Mouse (Mus musculus): ENCODE results near the gene Utrn. TPM values are rescaled to one million over a fixed set of nuclear protein-coding genes. Genes with fewer than 3 reads are reported as not detected.

The Utrn gene
- total RNA-seq, 4 experiments from 2014 or later, result 39.9 to 46.6 (median 44.0) TPM

DNA sequence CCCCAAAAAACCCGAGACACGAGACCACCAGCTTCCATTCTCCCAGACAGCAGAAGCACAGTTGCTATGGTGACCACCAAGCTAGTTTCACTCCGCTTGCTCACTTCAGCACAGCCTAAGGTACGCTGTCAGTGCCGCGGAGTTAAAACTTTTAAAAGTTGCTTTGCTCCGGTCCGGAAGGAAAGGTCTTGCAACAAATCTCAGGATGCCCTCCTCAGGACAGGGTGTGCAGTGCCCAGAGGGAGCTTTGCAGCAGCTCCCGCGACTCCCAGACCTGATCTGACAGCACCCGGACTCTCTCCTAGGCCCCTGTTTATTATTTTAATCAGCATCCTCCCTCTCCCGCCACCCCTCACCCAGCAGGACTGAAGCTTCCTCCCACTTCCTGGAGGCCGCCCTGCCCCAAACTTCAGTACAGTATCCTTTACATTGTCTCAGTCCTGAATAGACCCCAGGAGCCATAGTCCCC, 320.5 kb downstream of the Utrn start:
- DNase-seq (ENCODE audit: low spot score in 2 of 2), result peak in 1 of 2 experiments; percentile 7

DNA sequence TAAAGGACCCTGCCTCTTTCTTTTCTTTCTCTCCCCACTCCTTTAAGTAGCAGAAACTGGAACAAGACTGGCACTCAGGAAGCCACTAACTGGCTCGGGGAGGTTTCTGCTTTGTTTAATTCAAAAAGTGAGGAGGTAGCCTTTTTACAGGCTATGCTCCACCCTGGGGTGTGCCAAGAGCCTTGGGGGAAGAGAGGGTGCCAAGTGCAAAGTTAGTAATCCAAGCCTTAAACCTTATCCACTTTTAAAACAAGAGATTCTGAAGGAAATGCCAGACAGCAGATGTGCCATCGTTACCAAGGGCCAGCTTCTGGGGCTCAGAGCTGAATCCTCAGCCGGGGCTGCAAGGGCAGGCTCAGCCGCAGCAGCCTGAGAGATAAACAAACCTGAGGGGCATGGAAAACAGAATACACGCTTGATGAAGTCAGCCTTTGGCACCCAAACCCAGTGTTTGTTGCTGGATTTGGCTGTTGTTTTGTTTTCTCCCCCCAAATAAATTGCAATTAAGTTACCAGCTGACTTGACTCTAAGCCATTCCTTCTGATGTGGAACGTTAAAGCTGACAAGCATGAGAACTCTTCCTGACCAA, 322.0 kb downstream of the Utrn start:
- DNase-seq (ENCODE audit: low spot score in 2 of 2), result no peak

DNA sequence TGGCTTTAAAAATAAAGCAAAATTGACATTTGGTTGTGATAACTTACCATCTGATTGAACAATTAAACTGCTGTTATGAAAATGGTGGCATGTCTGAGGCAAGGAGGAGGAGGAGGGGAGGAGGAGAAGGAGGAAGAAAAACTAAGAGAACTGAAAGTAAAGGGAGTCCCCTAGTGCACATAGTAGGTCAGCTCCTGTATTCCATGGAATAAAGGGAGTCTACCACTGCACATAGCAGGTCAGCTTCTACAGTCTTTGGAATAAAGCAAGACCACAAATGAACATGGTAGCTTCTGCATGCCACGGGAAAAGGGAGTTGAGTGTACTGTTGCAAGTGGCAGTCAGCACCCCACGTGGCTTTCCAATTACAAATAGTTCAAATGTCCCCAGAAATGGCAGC, 323.7 kb downstream of the Utrn start:
- DNase-seq (ENCODE audit: low spot score in 2 of 2), result no peak

DNA sequence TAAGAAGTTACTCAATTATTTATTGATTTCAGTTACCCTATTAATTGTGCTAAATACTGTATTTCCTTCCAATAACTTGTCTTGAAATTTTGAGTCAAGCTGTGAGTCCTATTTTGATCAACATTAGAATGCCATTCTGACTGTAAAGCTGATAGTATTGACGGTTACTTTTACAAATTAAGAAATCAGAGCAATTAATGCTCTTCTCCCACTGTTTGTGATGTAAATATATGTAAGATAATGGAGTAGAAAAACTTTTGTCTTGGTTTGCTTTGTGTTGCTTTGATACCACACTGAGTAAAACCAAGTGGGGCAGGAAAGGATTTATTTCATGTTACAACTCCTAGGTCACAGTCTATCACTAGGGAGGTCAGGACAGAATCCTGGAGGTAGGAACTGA, 327.4 kb downstream of the Utrn start:
- no peak for DNase-seq (ENCODE audit: low spot score in 2 of 2)

DNA sequence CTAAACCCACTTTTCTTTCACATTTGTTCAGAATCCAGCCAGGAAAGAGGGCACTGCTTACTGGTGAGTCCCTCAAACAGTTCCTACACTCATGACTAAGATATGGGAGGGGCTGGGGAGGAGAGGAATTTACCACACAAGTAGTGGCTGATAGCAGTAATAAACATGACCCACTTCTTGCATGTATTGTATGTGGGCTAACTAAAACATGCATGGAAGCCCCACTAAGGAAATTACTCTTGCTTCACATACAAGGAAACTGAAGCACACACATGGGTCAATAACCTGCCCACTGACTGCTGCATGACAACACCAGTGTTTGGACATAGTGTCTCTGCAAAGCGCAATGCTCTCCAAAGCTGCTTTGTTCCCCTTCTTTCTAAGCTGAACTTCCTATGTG, 333.9 kb downstream of the Utrn start:
- no peak for DNase-seq (ENCODE audit: low spot score in 2 of 2)

DNA sequence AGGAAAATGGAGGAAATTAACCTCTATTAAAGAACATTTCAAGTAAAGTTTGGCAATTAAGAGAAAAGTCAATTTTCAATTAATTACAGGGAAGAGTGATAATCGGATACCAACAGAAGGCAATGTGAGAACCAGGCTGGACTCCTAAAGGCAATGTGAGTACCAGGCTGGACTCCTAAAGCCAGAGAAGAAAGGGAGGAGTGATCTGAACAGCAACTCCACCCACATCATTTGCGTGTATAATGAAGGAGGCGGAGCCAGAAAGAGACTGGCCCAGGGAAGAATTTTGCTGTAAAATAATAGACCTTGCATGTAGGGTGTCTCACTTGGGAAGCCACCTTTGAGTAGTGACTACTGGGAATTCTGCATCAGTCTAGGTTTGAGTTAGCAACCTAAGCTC, 334.4 kb downstream of the Utrn start:
- DNase-seq (ENCODE audit: low spot score in 2 of 2), result no peak

DNA sequence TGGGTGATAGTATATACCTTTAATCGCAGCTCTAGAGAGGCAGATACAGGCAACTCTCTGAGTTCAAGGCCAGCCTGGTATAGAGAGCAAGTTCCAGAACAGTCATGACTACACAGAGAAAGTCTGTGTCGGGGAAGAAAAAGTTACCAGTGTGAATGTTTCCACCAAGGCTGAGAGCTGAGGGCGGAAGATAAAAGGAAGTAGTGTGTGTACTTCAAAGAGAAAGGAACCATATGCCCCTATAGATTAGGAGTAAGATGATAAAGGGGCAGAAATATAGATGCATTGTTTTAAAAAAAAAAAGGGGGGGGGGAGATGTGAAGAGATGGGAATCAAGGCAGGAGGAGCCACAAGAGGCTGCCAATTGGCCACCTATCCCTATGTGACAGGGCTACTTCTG, 334.9 kb downstream of the Utrn start:
- no peak for DNase-seq (ENCODE audit: low spot score in 2 of 2)

DNA sequence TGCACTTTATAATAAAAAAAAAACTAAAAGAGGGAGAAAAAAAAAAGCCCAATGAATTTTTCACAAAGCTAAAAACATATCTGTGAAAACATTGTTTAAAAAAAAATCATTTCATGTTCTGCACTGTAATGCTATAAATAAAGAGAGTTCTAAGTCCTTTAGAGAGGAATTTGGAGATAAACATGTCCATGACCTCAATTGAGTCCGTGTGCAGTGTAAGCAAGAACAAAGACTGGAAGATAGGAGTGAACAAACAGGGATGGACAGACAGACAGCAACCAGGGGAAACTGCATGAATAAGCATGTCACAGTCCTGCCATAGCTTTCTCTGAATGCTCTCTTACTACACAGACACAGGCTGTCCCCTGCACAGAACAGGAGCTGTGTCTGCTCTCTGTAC, 347.1 kb downstream of the Utrn start:
- DNase-seq (ENCODE audit: low spot score in 2 of 2), result no peak

DNA sequence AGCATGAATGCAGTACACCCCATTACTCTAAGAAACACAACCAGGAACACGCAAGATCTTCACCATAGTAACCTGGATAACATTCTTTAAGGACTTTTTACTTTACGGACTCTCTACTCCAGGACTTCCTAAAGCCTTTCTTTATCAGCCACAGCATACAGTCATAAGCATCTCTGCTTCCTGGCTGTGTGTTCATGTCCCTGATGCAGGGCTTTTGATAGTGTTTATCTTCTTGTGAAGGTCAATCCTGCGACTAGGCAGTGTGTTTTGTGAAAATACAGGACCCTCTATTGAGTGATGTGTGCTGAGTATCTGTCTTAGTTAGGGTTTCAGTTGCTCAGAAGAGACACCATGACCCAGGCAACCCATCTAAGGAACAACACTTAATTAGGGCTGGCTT, 351.0 kb downstream of the Utrn start:
- no peak for DNase-seq (ENCODE audit: low spot score in 2 of 2)

DNA sequence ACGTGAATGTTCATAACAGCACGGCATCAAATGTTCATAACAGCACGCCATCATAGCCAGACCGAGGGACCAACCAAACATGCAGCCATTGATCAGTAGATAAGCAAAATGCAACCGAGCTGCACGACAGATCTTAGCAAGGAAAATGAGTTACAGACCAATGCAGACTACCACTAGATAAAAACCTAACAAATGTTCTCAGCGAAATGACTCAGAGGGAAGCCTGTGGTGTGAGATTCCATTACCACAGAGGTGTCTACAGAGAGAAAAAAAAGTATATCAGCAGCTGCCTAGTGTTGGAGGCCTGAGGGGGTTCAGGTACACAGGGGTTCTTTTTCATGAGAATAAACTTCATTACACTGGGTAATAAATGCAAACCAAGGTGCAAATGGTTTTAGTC, 363.6 kb downstream of the Utrn start:
- DNase-seq (ENCODE audit: low spot score in 2 of 2), result no peak

DNA sequence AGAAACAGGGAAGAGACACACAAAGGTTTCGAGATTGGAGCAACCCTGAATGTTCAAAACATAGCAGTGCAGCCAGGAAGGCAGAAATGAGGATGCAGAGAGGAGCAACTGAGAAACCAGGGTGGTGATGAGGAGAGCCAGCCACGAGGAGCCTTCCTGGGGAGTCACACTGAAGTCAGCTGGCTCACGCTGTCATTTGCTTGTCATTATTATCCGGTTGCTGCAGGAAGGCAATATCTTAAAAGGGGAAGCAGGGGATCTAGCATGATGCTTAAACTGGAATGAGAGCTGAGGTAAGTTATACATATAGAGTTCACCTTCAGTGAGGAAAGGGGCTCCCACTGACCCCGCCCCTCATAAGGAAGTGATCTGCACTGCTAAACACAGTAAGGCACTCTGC, 368.7 kb downstream of the Utrn start:
- DNase-seq (ENCODE audit: low spot score in 2 of 2), result no peak

DNA sequence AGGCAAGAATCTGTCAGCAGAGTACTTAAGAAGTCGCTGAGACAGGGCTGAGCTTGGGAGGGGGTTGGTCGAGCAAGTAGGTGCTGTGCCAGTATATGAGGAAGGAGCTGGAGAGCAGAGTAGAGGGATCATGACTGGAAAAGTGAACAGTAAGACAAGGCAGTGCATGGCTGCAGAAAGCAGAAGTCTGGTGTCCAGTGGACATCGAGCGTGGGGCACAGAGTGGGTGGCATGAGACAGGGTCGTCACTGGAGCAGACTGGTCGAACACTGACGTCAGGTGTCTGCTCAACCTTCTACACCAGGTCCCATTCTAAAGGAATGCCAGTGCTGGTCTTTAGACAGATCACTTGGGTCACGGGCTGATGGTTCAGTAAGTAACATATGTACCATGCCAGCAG, 371.6 kb downstream of the Utrn start:
- DNase-seq (ENCODE audit: low spot score in 2 of 2), result no peak

DNA sequence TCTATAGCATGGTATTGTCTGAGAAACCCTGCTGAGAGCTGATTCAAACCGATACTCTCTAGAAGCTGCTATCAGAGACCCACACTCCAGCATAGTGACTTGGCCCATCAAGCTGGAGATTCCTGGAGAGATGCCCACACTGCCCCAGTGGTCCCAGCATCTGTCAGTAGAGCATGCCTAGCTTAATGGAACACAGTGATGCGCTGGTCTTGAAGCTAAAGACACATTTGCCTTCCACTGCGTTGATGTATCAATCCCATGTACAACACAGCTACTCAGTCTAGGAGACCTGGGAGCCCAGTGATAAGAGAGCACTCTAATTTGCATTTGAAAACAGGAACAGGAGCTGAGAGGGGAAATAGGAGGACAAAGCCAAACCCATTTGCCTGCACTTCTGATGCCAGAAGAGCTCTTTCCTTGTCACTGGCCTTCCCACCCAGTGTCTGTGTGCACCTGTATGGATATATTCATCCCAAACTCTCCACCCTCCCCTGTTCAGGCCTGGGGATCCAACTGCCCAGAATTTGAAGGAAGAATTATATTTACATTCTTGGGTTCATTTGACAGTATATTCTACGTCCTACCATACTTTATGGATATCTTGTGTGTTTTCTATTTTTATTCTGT, 379.5 kb downstream of the Utrn start:
- no peak for DNase-seq (ENCODE audit: low spot score in 2 of 2)

DNA sequence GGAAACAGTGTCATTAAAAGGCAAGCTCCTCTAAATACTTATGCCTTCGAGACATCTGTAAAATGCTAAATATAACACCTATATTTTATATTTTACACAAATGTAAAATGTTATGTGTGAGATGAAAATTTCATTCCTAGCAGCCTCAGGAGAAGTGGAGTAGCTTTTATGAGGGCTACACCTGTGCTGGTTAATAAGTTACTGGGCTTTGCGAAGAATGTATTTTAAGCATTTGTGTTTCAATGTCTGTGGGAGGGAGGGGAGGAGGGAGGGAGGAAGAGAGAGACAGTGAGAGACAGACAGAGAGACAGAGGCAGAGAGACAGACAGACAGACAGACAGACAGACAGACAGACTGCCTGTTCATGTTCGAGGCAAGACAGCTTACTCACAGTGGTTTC, 380.6 kb downstream of the Utrn start:
- no peak for DNase-seq (ENCODE audit: low spot score in 2 of 2)

DNA sequence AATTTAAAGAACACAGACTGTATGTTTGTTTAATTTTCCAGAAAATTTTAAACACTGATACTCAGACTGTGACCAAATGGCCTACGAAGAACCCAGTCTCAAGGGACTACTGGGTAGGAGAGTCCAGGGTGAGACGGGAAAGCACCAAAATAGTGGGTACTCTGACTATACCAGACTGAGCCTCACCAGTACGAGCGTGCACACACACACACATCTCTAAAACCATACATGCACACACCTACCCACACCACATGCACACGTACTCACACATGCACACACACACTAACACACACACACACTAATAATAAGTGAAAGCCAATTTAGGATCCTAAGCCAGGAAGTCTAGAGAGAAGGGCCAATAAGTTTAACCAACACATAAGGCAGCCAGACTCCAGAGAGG, 381.0 kb downstream of the Utrn start:
- DNase-seq (ENCODE audit: low spot score in 2 of 2), result no peak

DNA sequence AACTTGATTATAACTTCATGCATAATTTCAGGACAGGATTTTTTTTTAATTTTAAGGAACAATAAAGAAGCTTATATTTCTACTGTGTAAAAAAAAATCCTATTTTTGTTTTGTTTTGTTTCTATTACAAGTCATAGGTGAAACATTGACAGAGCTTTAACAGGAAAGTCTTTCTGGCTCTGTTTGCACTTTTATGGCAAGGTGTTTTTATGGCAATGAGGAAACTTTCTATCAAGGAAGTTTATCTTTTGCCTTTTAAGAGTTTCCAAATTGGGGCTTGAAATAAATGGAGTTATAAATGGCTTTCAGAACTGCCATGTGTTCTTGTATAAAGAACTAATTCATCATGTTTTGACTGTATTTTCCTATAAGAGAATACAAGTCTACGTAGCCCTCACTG, 385.7 kb downstream of the Utrn start:
- DNase-seq (ENCODE audit: low spot score in 2 of 2), result no peak

DNA sequence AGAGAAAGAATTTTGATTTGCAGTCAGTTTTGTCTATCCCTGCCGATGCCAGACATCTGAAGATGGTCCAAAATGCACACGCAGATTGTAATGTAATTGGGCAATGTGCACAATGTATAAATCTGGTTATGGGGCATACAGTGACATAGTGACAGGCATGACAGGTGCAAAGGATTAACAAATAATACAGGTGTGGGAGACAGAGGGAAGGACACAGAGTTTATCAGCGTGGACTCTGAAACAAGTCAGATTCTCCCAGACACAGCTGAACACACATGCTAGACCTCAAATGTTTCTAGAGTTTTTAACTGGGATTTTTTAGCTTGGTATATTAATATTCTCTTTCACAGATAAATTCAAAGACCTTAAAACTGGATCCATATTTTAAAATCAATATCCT, 386.2 kb downstream of the Utrn start:
- no peak for DNase-seq (ENCODE audit: low spot score in 2 of 2)

DNA sequence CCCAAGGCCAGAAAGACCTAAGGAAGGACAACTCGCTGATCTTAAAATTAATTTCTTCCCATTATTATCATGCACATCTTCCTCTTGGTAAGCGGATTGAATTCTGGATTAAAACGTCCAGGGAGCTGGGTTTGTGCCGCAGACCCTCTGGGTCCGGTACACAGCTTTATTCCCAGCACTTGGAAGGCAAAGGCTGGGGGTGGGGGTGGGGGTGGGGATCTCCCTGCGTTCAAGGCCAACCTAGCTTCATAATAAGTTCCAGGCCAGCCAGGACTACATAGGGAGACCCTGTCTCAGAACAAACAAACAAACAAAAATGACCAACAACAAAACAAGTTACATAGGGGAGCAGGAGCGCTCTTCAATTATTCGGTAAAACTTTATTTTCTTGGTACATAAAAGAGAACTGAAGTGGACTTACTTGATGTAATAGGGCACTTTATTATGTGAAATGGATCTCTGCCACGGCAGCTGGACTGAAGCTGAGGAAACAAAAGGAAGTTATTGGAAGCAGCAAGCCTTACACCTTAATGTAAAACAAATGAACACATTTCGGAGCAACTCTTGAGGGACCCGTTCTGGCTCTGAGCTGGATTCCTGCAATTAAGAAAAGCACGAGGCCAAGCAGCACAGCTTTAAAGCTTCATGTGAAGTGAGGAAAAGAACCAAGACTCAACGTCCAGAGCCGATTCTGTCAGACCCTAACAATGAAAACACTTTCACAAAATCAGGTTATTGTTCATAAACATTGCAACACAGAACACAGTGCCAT, 394.1 kb downstream of the Utrn start:
- no peak for DNase-seq (ENCODE audit: low spot score in 2 of 2)

DNA sequence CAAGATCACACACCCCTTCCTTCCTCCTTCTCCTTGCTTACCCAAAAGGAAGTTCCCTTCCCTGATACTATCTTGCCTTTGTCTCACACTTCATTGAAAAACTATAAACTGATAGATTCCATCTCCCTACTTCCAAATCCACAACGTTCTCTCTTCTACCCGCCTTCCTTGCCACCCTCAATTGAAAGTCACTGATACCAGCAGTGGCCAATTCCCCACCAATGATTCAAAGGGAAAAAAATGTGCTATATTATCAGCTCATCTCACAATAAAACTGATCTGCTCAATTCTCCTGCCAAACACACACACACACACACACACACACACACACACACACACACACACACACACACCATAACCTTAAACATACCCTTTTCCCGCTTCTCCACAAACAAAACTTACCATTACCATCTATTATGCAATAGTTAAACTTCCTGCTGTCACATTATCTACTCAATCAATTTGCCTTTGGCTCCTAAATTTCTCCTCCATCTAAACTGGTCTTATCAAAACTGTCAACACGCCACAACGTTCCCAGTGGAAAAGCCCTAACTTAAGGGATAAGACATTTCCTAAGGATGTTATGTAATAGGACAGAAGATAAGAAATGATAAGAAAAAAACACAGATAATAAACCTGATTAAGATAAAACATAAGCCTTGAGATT, 399.6 kb downstream of the Utrn start:
- no peak for DNase-seq (ENCODE audit: low spot score in 2 of 2)

DNA sequence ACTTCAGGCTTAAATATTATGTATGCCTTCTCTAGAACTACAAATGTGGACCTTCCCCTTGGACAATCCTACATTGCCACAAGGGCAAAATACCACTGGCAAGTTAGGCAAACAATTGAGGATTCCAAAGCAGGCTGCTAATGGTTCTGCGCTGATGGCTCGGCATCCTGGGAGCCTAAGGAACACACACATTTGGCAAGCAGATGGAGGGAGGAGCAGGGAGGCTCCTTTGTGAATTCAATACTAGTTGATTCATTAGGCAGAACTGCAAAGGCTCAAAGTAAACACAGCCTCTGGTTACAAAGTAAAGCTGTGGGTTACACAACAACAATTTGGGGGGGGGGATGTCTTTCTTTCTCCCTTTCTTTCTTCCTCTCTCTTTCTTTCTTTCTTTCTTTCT, 401.6 kb downstream of the Utrn start:
- DNase-seq (ENCODE audit: low spot score in 2 of 2), result no peak

DNA sequence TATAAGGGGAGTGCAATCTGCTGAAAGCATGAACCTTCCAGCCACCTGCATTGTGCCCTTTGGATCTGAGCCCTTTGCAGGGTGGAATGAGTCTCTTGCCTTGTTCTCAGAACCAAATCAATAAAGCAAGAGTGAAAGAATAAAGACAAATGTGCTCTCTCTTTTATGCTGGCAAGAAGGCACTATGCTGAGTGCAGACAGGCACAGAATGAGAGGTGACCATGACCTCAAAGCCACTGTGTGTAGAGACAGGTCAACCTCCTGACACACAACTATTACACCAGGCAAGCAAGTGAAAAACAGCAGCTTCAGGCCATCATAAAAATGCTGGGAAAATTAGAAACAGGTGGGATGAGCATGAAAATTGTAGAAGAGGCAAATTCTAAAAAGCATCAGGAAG, 408.2 kb downstream of the Utrn start:
- no peak for DNase-seq (ENCODE audit: low spot score in 2 of 2)

DNA sequence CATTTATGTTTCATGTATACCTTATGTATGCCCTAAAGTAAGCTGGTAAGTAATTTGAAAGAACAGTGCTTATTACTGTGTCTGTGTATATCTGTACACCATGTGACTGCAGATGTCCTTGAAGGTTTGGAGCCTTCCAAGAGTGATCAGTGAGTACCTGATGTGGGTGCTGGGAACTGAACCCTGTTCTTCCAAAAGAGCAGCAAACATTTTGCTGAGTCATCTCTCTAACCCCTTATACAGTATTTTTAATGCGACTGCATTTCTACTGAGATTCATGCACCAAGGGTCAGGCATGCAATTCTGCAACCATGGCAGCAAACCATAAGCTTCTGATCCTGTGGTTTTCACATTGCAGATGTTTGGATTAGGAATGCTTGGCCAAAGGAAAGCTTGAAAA, 412.3 kb downstream of the Utrn start:
- no peak for DNase-seq (ENCODE audit: low spot score in 2 of 2)
